Mouse (Mus musculus) hindbrain, embryonic 16.5 days (tissue): ENCODE measurements at regions not wholly inside any gene's neighbourhood (a gene's known extent, or its start where the extent isn't known, plus 50 kb on each side); places are given as distances from the start of the nearest gene placed in this dataset.
A peak's percentile ranks its signal among the peaks of the same experiment; 100 is the strongest.

ENCODE experiments used
- ATAC-seq: fragments of 200-750 bp; cut with Nextera tagmentation; 2 replicates; pipeline ENCODE4 v1.8.0; 2017; ENCODE audit warnings: moderate TSS enrichment, moderate library complexity
- H3K27ac ChIP-seq: fragments of 300-500 bp; sonication (generic); 2 replicates; pipeline ENCODE4 v1.5.1; 2014; ENCODE audit warnings: low read depth, mild to moderate bottlenecking, control low read depth, low read length, moderate library complexity
- H3K27me3 ChIP-seq: fragments of 300-500 bp; sonication (generic); replicated peaks from 2 replicates; pipeline ENCODE4 v1.6.1; 2014; ENCODE audit warnings: low read length; ENCODE audit not compliant: control insufficient read depth, insufficient read depth
- H3K36me3 ChIP-seq: fragments of 300-500 bp; sonication (generic); 2 replicates; pipeline ENCODE4 v1.6.1; 2014; ENCODE audit warnings: mild to moderate bottlenecking, low read length, moderate library complexity, mixed read lengths; ENCODE audit not compliant: control insufficient read depth, insufficient read depth
- H3K4me1 ChIP-seq: fragments of 300-500 bp; sonication (generic); 2 replicates; pipeline ENCODE4 v1.6.1; 2014; ENCODE audit warnings: low read depth, low read length; ENCODE audit not compliant: control insufficient read depth, insufficient read depth
- H3K4me2 ChIP-seq: fragments of 300-500 bp; sonication (generic); 2 replicates; pipeline ENCODE4 v1.6.1; 2014; ENCODE audit warnings: mild to moderate bottlenecking, low read length, control low read depth, moderate library complexity
- H3K4me3 ChIP-seq: fragments of 300-500 bp; sonication (generic); 2 replicates; pipeline ENCODE4 v1.5.1; 2014; ENCODE audit warnings: mild to moderate bottlenecking, low read length, control low read depth, moderate library complexity
- H3K9ac ChIP-seq: fragments of 300-500 bp; sonication (generic); 2 replicates; pipeline ENCODE4 v1.6.1; 2014; ENCODE audit warnings: low read depth, mild to moderate bottlenecking, control low read depth, low read length, moderate library complexity
- H3K9me3 ChIP-seq: fragments of 300-500 bp; sonication (generic); 2 replicates; pipeline ENCODE4 v1.6.1; 2014; ENCODE audit warnings: mild to moderate bottlenecking, low read length, moderate library complexity; ENCODE audit not compliant: control insufficient read depth
- WGBS: fragments of 180-500 bp; shearing (Covaris S2); extraction: QIAGEN DNeasy Blood & Tissue Kit; methylation state at CpG from one replicate; pipeline ENCODE4 v1.1.7; 2014; 5-methylcytosine and 5-hydroxymethylcytosine counted together

DNA sequence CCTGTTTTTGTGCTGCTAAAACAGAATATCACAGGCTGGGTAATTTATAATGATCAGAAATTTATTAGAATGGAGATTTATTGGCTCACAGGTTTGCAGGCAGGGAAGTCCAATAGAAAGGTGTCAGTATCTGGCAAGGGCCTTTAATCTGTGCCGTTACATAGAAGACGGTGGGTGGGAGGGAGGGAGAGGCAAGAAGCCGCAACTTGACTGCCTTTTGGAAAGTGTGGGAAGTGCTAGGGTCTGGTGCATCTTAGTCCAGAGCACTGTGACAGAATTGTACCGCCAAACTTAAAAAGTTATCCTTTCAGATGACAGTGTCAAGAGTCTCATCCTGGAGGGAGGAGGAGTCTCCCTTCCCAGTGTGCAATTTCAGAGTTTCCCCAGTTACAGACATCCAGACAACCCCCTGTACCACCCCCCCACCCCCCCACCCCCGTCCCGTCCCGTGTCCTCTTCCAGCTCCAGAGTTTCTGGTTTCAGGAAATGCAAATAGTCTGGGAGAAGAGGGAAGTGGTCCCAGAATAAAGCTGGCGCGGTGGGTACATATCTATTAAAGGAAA is 261.4 kb upstream of the Mpped2 start:
- Histone ChIP-seq H3K27ac (no peak overlapping the region), H3K9ac (no peak overlapping the region; the same call in 1 of the 2 replicates), H3K36me3 (no peaks in the 10 kb centered on the region), H3K4me3 (peak overlapping the region; percentile 24; the same call in 1 of the 2 replicates), H3K27me3 (no peaks in the 10 kb centered on the region; the same call in 1 of the 2 replicates), H3K4me2 (peak overlapping the region; percentile 56), H3K9me3 (no peaks in the 10 kb centered on the region), H3K4me1 (peaks cover 3% of the 10 kb centered on the region; the same call in 1 of the 2 replicates)
- ATAC-seq: peak; percentile 51
- WGBS: 18% methylated on average over 9 of the region's 9 CpGs

DNA sequence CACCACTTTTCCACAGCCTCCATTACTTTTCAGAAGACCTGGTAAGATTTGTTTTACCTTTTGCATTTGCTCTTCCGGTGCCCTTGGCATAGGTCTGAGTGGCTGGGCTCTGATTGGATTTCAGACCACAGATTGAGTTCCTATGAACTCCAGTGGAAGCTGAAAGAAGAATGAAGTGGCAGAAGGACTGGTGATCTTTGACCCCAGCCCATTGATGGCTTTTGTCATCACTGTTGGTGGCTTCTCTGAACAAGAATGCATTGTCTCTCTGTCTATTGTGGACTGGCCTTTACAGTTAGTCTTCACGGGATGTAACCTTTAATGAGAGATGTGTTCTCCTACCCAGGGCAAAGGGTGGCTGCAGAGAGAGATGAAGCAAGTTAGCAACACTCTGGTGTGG is 256.9 kb upstream of the Mpped2 start:
- no peak overlapping the region for H3K27ac ChIP-seq
- no peaks in the 10 kb centered on the region; the same call in 1 of the 2 replicates for H3K27me3 ChIP-seq
- ATAC-seq: no peak
- H3K9ac ChIP-seq: no peak overlapping the region
- H3K9me3 ChIP-seq: no peaks in the 10 kb centered on the region
- no peak overlapping the region for H3K4me2 ChIP-seq
- H3K4me3 ChIP-seq: no peak overlapping the region
- H3K4me1 ChIP-seq: peaks cover 3% of the 10 kb centered on the region; the same call in 1 of the 2 replicates
- WGBS: 29% methylated on average over 2 of the region's 2 CpGs
- no peaks in the 10 kb centered on the region for H3K36me3 ChIP-seq

DNA sequence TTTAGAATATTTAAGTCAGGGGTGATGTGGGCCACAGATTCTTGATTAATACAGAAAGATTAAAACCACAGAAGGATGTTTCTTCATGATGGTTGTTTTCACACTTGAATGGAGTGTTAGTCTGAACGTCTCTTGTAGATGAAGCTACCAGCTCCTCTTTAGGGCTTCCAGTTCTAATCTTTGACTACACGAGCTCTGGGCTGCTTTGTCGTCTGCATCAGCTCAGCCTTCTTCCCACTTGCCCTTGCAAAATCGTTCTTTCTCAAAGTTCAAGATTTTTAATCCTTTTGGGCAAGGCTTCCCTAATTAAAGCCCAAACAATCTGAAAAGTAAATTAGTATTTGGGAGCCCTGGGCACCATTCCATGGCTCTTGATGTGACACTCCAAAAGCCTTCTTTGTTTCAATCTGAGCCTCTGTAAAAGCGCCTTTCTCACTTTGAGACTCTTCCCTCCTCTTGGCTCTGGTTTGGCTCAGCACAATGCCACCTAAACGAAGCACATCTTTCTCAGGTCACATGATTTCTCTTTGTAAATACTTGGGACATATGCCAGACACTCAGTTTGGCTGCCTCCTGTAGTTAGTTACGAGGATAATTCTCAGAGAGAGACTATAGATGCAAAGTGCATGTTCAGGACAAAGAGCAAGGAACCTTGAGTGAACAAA is 238.6 kb upstream of the Mpped2 start:
- no peaks in the 10 kb centered on the region for H3K9me3 ChIP-seq
- 57% methylated on average over 7 of the region's 7 CpGs for WGBS
- H3K4me1 ChIP-seq: no peaks in the 10 kb centered on the region
- H3K4me3 ChIP-seq: no peak overlapping the region
- no peak overlapping the region for H3K27ac ChIP-seq
- peak; percentile 79 for ATAC-seq
- no peak overlapping the region for H3K9ac ChIP-seq
- H3K36me3 ChIP-seq: no peaks in the 10 kb centered on the region
- no peak overlapping the region for H3K4me2 ChIP-seq
- no peaks in the 10 kb centered on the region for H3K27me3 ChIP-seq

DNA sequence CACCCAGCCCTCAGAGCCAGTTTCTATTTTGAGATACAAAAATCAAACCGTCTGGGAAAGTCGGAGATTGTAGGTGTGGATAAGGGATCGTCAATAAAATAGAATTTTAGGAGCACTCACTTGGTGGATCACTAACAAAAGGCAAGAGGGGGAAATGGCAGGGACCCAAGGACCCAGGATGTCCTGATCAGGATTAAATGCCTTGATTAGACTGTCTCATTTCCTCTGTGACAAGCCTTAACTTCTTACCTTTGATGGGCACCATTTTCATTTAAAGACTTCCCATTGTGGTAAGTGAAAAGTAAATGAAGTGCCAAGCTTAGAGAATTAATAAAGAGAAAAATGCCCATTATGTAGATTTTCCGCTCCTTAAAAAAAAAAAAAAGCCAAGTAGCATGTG is 238.0 kb upstream of the Mpped2 start:
- Histone ChIP-seq H3K27me3 (no peaks in the 10 kb centered on the region), H3K4me3 (no peak overlapping the region), H3K27ac (no peak overlapping the region), H3K4me1 (no peaks in the 10 kb centered on the region), H3K36me3 (no peaks in the 10 kb centered on the region), H3K4me2 (no peak overlapping the region), H3K9me3 (no peaks in the 10 kb centered on the region), H3K9ac (no peak overlapping the region)
- no peak for ATAC-seq
- WGBS: 73% methylated on average over 4 of the region's 4 CpGs

GRCm38 (mm10) chr2:106455972-106456371 is 237.1 kb upstream of the Mpped2 start:
- H3K9ac ChIP-seq: no peak overlapping the region
- 91% methylated on average over 3 of the region's 3 CpGs for WGBS
- H3K4me2 ChIP-seq: no peak overlapping the region
- no peaks in the 10 kb centered on the region for H3K4me1 ChIP-seq
- H3K9me3 ChIP-seq: no peaks in the 10 kb centered on the region
- H3K36me3 ChIP-seq: no peaks in the 10 kb centered on the region
- H3K27ac ChIP-seq: no peak overlapping the region
- H3K4me3 ChIP-seq: no peak overlapping the region
- no peak for ATAC-seq
- no peaks in the 10 kb centered on the region for H3K27me3 ChIP-seq

GRCm38 (mm10) chr2:106458003-106458402 is 235.1 kb upstream of the Mpped2 start:
- Histone ChIP-seq H3K4me1 (no peaks in the 10 kb centered on the region), H3K9me3 (no peaks in the 10 kb centered on the region), H3K4me2 (no peak overlapping the region), H3K27ac (no peak overlapping the region), H3K9ac (no peak overlapping the region), H3K4me3 (no peak overlapping the region), H3K36me3 (no peaks in the 10 kb centered on the region), H3K27me3 (no peaks in the 10 kb centered on the region)
- 36% methylated on average over 5 of the region's 5 CpGs for WGBS
- no peak for ATAC-seq

- Histone ChIP-seq H3K4me3 (no peak overlapping the region), H3K9me3 (no peaks in the 10 kb centered on the region), H3K9ac (no peak overlapping the region), H3K4me1 (no peaks in the 10 kb centered on the region), H3K36me3 (no peaks in the 10 kb centered on the region), H3K4me2 (no peak overlapping the region), H3K27me3 (no peaks in the 10 kb centered on the region), H3K27ac (no peak overlapping the region)
- no peak for ATAC-seq
- 74% methylated on average over 8 of the region's 8 CpGs for WGBS
Measured at GRCm38 (mm10) chr2:106461021-106461420, 232.0 kb upstream of the Mpped2 start.

- no peak overlapping the region for H3K4me3 ChIP-seq
- ATAC-seq: no peak
- H3K27ac ChIP-seq: no peak overlapping the region
- no peaks in the 10 kb centered on the region for H3K9me3 ChIP-seq
- 79% methylated on average over 7 of the region's 7 CpGs for WGBS
- no peaks in the 10 kb centered on the region for H3K27me3 ChIP-seq
- H3K4me1 ChIP-seq: no peaks in the 10 kb centered on the region
- no peak overlapping the region for H3K9ac ChIP-seq
- H3K36me3 ChIP-seq: no peaks in the 10 kb centered on the region
- no peak overlapping the region for H3K4me2 ChIP-seq
Measured at GRCm38 (mm10) chr2:106461490-106461889, 231.6 kb upstream of the Mpped2 start.

GRCm38 (mm10) chr2:106461973-106462637 is 231.0 kb upstream of the Mpped2 start:
- H3K4me2 ChIP-seq: no peak overlapping the region

More at GRCm38 (mm10) chr2:106461973-106462637, 231.0 kb upstream of the Mpped2 start:
- 65% methylated on average over 12 of the region's 12 CpGs for WGBS
- H3K9me3 ChIP-seq: no peaks in the 10 kb centered on the region
- no peak for ATAC-seq
- no peaks in the 10 kb centered on the region for H3K27me3 ChIP-seq
- no peaks in the 10 kb centered on the region for H3K36me3 ChIP-seq
- H3K4me3 ChIP-seq: no peak overlapping the region
- no peaks in the 10 kb centered on the region for H3K4me1 ChIP-seq
- no peak overlapping the region for H3K27ac ChIP-seq
- H3K9ac ChIP-seq: no peak overlapping the region
